Mouse (Mus musculus): ENCODE measurements around the gene Sos1. TPM values are rescaled to one million over a fixed set of nuclear protein-coding genes. Genes with fewer than 3 reads are reported as not detected.

The Sos1 gene
- 39.9 TPM for polyA plus RNA-seq (2014; fragmentation: Illumina TruSeq; extraction: RNeasy Lipid Tissue Mini Kit (QIAGEN cat#74804); ENCODE audit: low replicate concordance)

DNA sequence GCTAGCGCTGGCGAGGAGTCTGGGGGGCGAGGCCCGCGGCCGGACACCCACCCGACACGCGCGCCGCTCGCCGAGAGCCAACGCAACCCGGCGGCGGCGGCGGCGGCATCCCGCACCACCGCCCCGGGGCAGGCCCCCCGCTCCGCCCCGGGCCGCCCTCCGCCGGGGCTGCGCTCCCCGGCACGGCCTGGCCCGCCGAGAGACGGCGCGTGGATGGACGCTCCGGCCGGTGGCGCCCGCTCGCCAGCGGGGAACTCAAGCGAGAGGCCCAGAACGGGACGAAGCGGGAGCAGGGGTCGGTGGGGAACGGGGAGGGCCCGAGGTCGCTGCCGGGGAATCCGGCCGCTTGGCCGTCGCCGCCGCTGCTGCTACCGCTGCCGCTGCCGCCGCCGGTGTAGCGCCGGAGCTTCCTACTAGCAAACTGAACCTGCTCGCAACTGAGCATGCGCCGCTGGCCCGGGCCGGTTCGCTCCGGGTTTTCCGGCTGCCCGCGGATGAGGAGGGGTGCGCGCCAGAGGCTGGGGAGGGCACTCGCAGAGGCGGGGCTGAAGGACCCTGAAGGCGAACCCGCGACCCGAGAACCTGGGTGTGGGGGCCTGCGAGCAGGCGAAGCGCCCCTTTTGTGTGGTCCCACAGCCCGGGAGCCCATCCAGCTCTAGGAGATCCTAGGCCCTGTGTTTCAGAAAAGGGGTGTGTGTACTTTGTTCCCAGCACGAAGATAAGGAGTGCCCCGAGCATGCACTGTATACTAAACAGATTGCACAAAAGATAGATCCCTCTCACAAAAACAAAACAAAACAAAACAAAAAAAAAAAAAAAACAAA is at the start of gene Sos1:
Gene Sos1, minus strand, starts transcription at position 423 of the 824 bp plus-strand sequence.

DNA sequence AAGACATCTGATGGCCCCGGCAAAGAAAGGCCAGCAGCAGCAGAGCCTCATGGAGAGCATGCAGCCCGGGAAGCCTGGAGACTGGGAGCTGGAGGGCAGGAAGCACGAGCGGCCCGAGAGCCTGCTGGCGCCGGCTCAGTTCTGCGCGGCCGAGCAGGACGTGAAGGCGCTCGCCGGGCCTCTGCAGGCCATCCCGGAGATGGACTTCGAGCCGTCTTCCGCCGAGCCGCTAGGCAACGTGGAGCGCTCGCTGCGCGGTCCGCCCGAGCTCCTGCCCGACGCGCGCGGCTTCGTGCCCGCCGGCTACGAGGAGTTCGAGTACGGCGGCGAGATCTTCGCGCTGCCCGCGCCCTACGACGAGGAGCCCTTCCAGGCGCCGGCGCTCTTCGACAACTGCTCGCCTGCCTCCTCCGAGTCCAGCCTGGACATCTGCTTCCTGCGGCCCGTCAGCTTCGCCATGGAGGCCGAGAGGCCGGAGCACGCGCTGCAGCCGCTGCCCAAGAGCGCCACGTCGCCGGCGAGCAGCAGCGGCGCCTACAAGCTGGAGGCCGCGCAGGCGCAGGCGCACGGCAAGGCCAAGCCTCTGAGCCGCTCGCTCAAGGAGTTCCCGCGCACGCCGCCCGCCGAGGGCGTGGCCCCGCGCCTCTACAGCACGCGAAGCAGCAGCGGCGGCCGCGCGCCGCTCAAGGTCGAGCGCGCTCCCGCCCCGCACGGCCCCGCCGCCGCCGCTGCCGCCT is 107.1 kb downstream of the Sos1 start, which contains the start of gene Gm10190:
Gene Gm10190, minus strand, starts transcription at position 553 of the 737 bp plus-strand sequence.

Other genes with a start within 250 kb of the Sos1 start
- 1.9 TPM for gene Morn2, start 190.2 kb downstream of the Sos1 start, polyA plus RNA-seq (2014; fragmentation: Illumina TruSeq; extraction: RNeasy Lipid Tissue Mini Kit (QIAGEN cat#74804); ENCODE audit: low replicate concordance)
- gene Dhx57, start 190.0 kb downstream of the Sos1 start, polyA plus RNA-seq (2014; fragmentation: Illumina TruSeq; extraction: RNeasy Lipid Tissue Mini Kit (QIAGEN cat#74804); ENCODE audit: low replicate concordance): 11.7 TPM
- gene Arhgef33, start 173.0 kb downstream of the Sos1 start, polyA plus RNA-seq (2014; fragmentation: Illumina TruSeq; extraction: RNeasy Lipid Tissue Mini Kit (QIAGEN cat#74804); ENCODE audit: low replicate concordance): 1.8 TPM
- not detected for gene Gm10190, start 106.9 kb downstream of the Sos1 start, polyA plus RNA-seq (2014; fragmentation: Illumina TruSeq; extraction: RNeasy Lipid Tissue Mini Kit (QIAGEN cat#74804); ENCODE audit: low replicate concordance)
- 0.37 TPM for gene Cdkl4, start 97.4 kb upstream of the Sos1 start, polyA plus RNA-seq (2014; fragmentation: Illumina TruSeq; extraction: RNeasy Lipid Tissue Mini Kit (QIAGEN cat#74804); ENCODE audit: low replicate concordance)
- 94.2 TPM for gene Map4k3, start 248.0 kb upstream of the Sos1 start, polyA plus RNA-seq (2014; fragmentation: Illumina TruSeq; extraction: RNeasy Lipid Tissue Mini Kit (QIAGEN cat#74804); ENCODE audit: low replicate concordance)

All from small intestine, adult 10 weeks (tissue).